Mouse (Mus musculus) forebrain, postnatal 0 days (tissue): ENCODE measurements around the gene Tomm7. TPM values are rescaled to one million over a fixed set of nuclear protein-coding genes. Genes with fewer than 3 reads are reported as not detected.
"Not testable (repeated sequence)": the region's sequence is repeated elsewhere in the genome, so short reads cannot be mapped to it uniquely, and the experiment has no call there.

ENCODE experiments used
- ATAC-seq: fragments of 200-750 bp; cut with Nextera tagmentation; 2 replicates; pipeline ENCODE4 v1.8.0; 2017; ENCODE audit warnings: mild to moderate bottlenecking, moderate library complexity
- DNase-seq: peaks from one replicate; pipeline ENCODE4 v3.0.0-alpha.2; 2015
- H3K27ac ChIP-seq: fragments of 300-500 bp; sonication (generic); 2 replicates; pipeline ENCODE4 v1.5.1; 2014; ENCODE audit warnings: low read depth, mild to moderate bottlenecking, antibody characterized with exemption, low read length, moderate library complexity, mixed read lengths
- H3K27me3 ChIP-seq: fragments of 300-500 bp; sonication (generic); 2 replicates; pipeline ENCODE4 v1.6.1; 2014; ENCODE audit warnings: mild to moderate bottlenecking, low read length, mixed read lengths; ENCODE audit not compliant: insufficient read depth
- H3K36me3 ChIP-seq: fragments of 300-500 bp; sonication (generic); 2 replicates; pipeline ENCODE4 v1.6.1; 2014; ENCODE audit warnings: mild to moderate bottlenecking, moderate library complexity; ENCODE audit not compliant: insufficient read depth
- H3K4me1 ChIP-seq: fragments of 300-500 bp; sonication (generic); 2 replicates; pipeline ENCODE4 v1.6.1; 2014; ENCODE audit warnings: antibody characterized with exemption; ENCODE audit not compliant: insufficient read depth
- H3K4me2 ChIP-seq: fragments of 300-500 bp; sonication (generic); 2 replicates; pipeline ENCODE4 v1.6.1; 2014; ENCODE audit warnings: low read depth, mild to moderate bottlenecking, moderate library complexity
- H3K4me3 ChIP-seq: fragments of 300-500 bp; sonication (generic); 2 replicates; pipeline ENCODE4 v1.5.1; 2014; ENCODE audit warnings: low read depth, low read length, mixed read lengths
- H3K9ac ChIP-seq: fragments of 300-500 bp; sonication (generic); 2 replicates; pipeline ENCODE4 v1.6.1; 2014; ENCODE audit warnings: mild to moderate bottlenecking
- H3K9me3 ChIP-seq: fragments of 300-500 bp; sonication (generic); 2 replicates; pipeline ENCODE4 v1.6.1; 2016; ENCODE audit warnings: low read length
- CTCF ChIP-seq: sonication (generic); IDR thresholded peaks from 2 replicates; pipeline ENCODE4 v1.5.1; 2016; ENCODE audit warnings: antibody characterized with exemption, control low read depth, low read depth
- WGBS: fragments of 180-500 bp; shearing (Covaris S2); extraction: QIAGEN DNeasy Blood & Tissue Kit; methylation state at CpG from one replicate; pipeline ENCODE4 v1.1.7; 2014; 5-methylcytosine and 5-hydroxymethylcytosine counted together
- polyA plus RNA-seq: library from polyadenylated mRNA; unstranded; fragments of >200 nt; fragmentation: Nextera tagmentation; extraction: Ambion mirVana; gene quantifications from 2 replicates; pipeline ENCODE4 v1.2.1, GENCODE M21; 2015
- total RNA-seq: library from RNA; depleted of rRNA; stranded (reverse); fragments of >200 nt; gene quantifications from 2 replicates; pipeline ENCODE4 v1.2.3, GENCODE M21; 2014

Gene Tomm7
- total and polyA plus RNA-seq, 2 experiments from 2014 or later: 26.3 to 83.3 TPM

DNA sequence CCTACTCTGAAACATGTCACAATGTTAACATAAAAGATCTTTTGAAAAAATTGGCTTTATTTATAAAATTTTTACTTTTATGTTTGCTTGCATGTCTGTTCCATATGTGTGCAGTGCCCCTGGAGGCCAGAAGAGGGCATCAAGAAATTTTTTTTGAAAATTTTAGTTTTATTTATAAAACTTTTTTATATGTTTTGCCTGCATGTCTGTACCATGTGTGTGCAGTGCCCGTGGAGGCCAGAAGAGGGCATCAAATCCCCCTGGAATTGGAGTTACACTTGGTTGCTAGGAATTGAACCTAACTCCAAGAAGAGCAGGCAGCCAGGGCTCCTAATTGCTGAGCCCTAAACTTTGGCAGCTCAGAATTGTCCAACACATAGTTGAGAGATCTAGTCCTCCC, 9.0 kb upstream of the Tomm7 start:
- WGBS: 90% methylated on average over 1 of the region's 1 CpGs
- peak; percentile 47 for TF ChIP-seq CTCF

DNA sequence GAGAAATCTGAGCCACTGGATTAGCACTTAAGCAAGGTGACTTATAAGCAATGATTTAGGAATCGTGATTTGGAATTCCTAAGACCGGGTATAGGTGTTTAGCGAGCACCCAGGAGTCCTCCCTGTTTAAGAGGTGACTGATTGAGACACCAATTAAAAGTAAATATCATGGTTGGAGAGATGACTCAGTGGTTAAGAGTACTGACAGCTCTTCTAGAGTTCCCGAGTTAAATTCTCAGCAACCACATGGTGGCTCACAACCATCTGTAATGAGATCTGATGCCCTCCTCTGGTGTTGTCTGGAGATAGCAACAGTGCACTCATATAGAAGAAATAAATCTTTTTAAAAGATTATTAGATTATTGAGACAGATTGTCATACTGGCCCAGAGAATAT, 7.2 kb upstream of the Tomm7 start:
- peak; percentile 70 for DNase-seq
- 11% methylated on average over 4 of the region's 4 CpGs for WGBS
- peak overlapping the region; percentile 74 for H3K4me3 ChIP-seq
- peak overlapping the region; percentile 80 for H3K27ac ChIP-seq
- H3K4me2 ChIP-seq: peak overlapping the region; percentile 80
- H3K36me3 ChIP-seq: peaks cover 26% of the 10 kb centered on the region
- peak; percentile 65 for TF ChIP-seq CTCF
- not testable (repeated sequence) for H3K4me1 ChIP-seq, H3K27me3 ChIP-seq, H3K9me3 ChIP-seq
- ATAC-seq: peak; percentile 61
- H3K9ac ChIP-seq: peak overlapping the region; percentile 85

More for the DNA sequence above, 9.0 kb upstream of the Tomm7 start:
- not testable (repeated sequence) for H3K9ac ChIP-seq, H3K4me3 ChIP-seq, ATAC-seq, H3K4me1 ChIP-seq, H3K27me3 ChIP-seq, H3K9me3 ChIP-seq, H3K27ac ChIP-seq, H3K4me2 ChIP-seq
- DNase-seq: peak; percentile 16
- peaks cover 31% of the 10 kb centered on the region for H3K36me3 ChIP-seq

DNA sequence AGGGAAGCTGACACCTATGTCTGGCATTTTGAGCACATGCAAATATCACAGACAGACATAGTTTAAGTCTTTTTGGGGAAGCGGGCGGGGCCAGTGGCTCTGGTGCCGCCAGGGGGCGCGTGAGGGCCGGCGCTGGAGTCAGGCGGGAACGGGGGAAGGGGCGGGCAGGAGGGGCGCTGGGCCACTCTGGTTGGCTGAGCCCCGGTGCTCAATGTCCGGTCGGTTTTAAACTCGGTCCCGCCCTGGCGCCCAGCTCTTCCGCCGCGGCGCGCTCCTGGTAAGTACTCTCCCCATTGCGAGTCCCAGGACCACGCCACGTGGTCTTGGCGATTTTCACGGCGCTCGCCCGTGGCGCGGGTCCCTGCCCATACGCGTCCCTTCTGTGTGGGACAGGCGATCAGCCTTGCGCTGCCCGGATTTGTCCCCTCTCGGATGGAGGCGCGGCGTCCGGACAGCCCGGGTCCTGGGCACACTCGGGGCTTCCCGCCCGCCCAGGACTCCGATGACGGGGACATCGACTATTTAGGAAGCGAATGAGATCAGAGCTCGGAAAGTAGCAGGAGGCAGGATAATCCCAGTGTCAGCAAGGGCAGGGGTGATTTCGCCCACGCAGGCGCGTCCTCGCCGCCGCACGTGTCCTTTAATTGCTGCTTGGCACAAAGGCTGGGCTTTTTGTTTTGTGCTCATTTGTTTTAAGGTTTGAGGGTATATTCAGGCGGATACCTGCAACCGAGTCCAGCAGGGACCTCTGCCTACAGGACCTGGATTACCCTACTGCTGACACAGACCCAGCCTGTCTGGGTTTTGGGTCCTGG, 6.6 kb upstream of the Tomm7 start:
- no peaks in the 10 kb centered on the region for H3K27me3 ChIP-seq
- H3K4me3 ChIP-seq: peak overlapping the region; percentile 74
- peak; percentile 94 for ATAC-seq
- peak; percentile 89 for DNase-seq
- no peaks in the 10 kb centered on the region for H3K4me1 ChIP-seq
- peak overlapping the region; percentile 80 for H3K4me2 ChIP-seq
- peaks cover 21% of the 10 kb centered on the region for H3K36me3 ChIP-seq
- WGBS: 2% methylated on average over 60 of the region's 61 CpGs
- no peaks in the 10 kb centered on the region for H3K9me3 ChIP-seq
- peak overlapping the region; percentile 85 for H3K9ac ChIP-seq
- TF ChIP-seq CTCF: peak; percentile 85
- H3K27ac ChIP-seq: peak overlapping the region; percentile 80

DNA sequence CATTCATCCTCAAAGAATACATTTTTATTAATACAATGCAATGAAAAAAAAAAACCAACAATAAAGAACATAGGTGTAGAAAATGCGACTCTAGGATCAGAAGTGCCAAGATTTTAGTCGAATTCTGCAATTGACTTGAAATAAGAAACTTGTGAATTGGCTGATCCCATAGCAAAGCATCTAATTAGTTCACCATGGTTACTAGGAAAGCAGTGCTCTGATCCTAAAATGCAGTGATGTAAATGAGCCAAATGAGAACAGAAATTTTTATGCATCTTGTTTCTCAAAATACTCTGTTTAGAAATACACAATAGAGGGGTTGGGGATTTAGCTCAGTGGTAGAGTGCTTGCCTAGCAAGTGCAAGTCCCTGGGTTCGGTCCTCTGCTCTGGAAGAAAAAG, 1.2 kb upstream of the Tomm7 start:
- WGBS: 32% methylated on average over 3 of the region's 3 CpGs
- Histone ChIP-seq H3K4me3 (no peak overlapping the region), H3K4me2 (peak overlapping the region; percentile 65), H3K4me1 (0 out of 2 replicates have a peak, but pooled peaks cover 4% of the 10 kb centered on the region), H3K27me3 (no peaks in the 10 kb centered on the region), H3K36me3 (no peaks in the 10 kb centered on the region), H3K9ac (no peak overlapping the region; the same call in 1 of the 2 replicates), H3K9me3 (no peaks in the 10 kb centered on the region), H3K27ac (peak overlapping the region; percentile 91)
- ATAC-seq (no peak), DNase-seq (peak; percentile 39)
- no peak for TF ChIP-seq CTCF

DNA sequence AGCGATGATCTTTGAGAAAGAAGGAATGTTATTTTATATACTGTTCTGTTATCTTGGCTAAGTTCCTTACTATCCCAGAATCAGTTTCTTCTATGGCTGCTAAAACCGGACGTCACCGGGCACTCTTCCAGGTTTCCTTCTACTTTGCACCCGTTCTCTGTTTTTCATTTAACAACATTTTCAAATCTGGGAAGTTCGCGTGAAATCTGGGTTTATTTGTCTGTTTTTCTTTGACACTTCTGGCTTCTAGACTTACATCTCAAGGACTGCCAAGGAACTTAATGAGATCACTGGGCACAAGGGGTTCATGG, 525 bp upstream of the Tomm7 start:
- H3K4me2 ChIP-seq: peak overlapping the region; percentile 65

DNA sequence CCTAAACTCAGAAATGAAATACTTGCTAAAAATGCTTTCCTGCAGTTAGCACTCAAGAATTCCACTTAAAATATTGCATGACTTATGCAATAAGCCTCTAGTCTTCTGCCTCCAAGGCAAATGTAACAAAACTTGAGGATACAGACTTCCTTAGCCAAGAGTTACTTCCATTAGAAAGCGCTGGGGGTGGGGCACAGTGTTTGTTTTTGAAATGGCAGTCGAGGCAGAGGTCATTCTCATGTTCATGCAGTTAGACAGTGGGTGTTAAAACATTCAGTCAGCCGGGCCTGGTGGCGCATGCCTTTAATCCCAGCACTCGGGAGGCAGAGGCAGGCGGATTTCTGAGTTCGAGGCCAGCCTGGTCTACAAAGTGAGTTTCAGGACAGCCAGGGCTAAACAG, 5.8 kb downstream of the Tomm7 start:
- H3K4me3 ChIP-seq: no peak overlapping the region
- no peaks in the 10 kb centered on the region for H3K27me3 ChIP-seq
- H3K9ac ChIP-seq: no peak overlapping the region
- 95% methylated on average over 7 of the region's 7 CpGs for WGBS
- no peak overlapping the region for H3K27ac ChIP-seq
- H3K4me2 ChIP-seq: no peak overlapping the region
- H3K9me3 ChIP-seq: no peaks in the 10 kb centered on the region
- 0 out of 2 replicates have a peak, but pooled peaks cover 2% of the 10 kb centered on the region for H3K4me1 ChIP-seq
- peaks cover 11% of the 10 kb centered on the region for H3K36me3 ChIP-seq
- no peak for ATAC-seq
- no peak for DNase-seq
- TF ChIP-seq CTCF: no peak

More for the DNA sequence above, 525 bp upstream of the Tomm7 start:
- no peaks in the 10 kb centered on the region for H3K27me3 ChIP-seq
- ATAC-seq (peak; percentile 40), DNase-seq (peak; percentile 83)
- peak overlapping the region; percentile 90 for H3K9ac ChIP-seq
- 0 out of 2 replicates have a peak, but pooled peaks cover 4% of the 10 kb centered on the region for H3K4me1 ChIP-seq
- peak overlapping the region; percentile 75 for H3K4me3 ChIP-seq
- WGBS: 19% methylated on average over 7 of the region's 7 CpGs
- TF ChIP-seq CTCF: no peak
- H3K27ac ChIP-seq: peak overlapping the region; percentile 91
- H3K9me3 ChIP-seq: no peaks in the 10 kb centered on the region
- peaks cover 2% of the 10 kb centered on the region; the same call in 1 of the 2 replicates for H3K36me3 ChIP-seq

DNA sequence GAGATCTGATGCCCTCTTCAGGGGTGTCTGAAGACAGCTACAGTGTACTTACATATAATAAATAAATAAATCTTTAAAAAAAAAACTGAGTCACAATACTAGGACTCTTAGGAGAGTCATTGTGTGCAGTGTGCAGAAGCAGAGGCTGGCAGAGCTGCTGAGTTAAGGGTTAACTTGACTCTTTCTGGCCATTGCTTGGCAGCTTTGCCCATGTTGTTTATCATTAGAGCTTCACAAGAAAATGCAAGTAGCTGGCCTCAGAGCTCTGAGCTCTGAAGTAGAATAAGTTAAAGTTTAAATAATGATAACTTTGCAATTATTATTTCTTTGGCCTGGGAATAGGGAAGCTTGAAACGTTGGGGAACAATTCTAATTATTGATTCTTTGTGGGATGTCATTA, 8.3 kb downstream of the Tomm7 start:
- H3K27ac ChIP-seq, H3K9me3 ChIP-seq, H3K9ac ChIP-seq, ATAC-seq, H3K4me3 ChIP-seq, H3K4me1 ChIP-seq, DNase-seq, H3K4me2 ChIP-seq, H3K27me3 ChIP-seq: not testable (repeated sequence)
- H3K36me3 ChIP-seq: peaks cover 11% of the 10 kb centered on the region
- WGBS: 56% methylated on average over 1 of the region's 1 CpGs
